9 mouse cellular contexts compared by ENCODE assay signal in the genomic region with DNA sequence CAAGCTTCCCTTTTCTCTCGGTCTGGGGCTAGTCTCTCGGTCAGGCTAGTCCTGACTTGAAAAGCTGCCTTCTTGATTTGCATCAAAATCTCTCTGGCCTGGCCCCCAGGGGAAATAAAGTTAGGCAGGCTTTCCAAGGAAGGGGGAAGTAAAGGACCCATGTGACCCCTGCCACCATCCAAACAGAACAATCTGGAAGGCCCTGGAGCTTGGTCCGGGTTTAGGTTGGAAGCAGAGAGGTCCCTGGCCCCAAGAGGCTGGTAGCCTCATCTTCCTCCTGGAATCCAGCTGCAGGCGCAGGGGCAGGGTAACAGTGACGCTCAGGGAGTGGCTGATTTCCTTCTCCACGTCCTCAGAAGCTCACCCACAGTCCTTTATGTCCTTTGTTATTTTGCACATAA. TPM values are rescaled to one million over a fixed set of nuclear protein-coding genes. Genes with fewer than 3 reads are reported as not detected.
DNase-seq lines count a peak whose midpoint lies in the region; ATAC-seq and TF ChIP-seq lines count a peak whose summit lies in the region.
"Had no signal": no experiment of that assay in that cellular context is flagged by ENCODE, and none has a peak within 500 bp of the region (broad histone marks: within the 10 kb centered on the region; RNA-seq: fewer than 3 reads in every experiment).

No protein-coding gene starts in this region.

- TF ChIP-seq CTCF in ES-Bruce4 (IDR thresholded peaks at IDR 0.05; ENCODE audit: low read depth, low read length) = no peak
- no peak for TF ChIP-seq CTCF in bone marrow macrophage, adult 2 months (IDR thresholded peaks at IDR 0.05; ENCODE audit: low read depth, low read length)

- peaks cover 2% of the 10 kb centered on the region for H3K4me1 ChIP-seq in ES-Bruce4 (ENCODE audit: control insufficient read depth, insufficient read depth, low read length)
- peaks cover 34% of the 10 kb centered on the region for H3K4me1 ChIP-seq in bone marrow macrophage, adult 2 months (ENCODE audit: control insufficient read depth, insufficient read depth, low read length)
- H3K4me1 ChIP-seq in intestine, embryonic 15.5 days (replicated peaks) = peaks cover 5% of the 10 kb centered on the region

- peak overlapping the region; percentile 19; the same call in 1 of the 2 replicates for H3K4me2 ChIP-seq in intestine, embryonic 15.5 days (replicated peaks)

- no peak for TF ChIP-seq POLR2A in ES-Bruce4 (IDR thresholded peaks at IDR 0.05; ENCODE audit: insufficient read depth, low read length)
- TF ChIP-seq POLR2A in bone marrow macrophage, adult 2 months (IDR thresholded peaks at IDR 0.05; ENCODE audit: borderline replicate concordance, low read depth, low read length) = no peak

- DNase-seq in kidney, postnatal 10 days = peak; percentile 12
- no peak for DNase-seq in kidney, adult 18-20 months
- DNase-seq in thymus, postnatal 25 days = no peak
- DNase-seq in urinary bladder, postnatal 25 days (ENCODE audit: low spot score) = no peak

- H3K4me3 ChIP-seq in ES-Bruce4 (ENCODE audit: low read depth, low read length) = peak overlapping the region; percentile 48
- H3K4me3 ChIP-seq in bone marrow macrophage, adult 2 months (ENCODE audit: insufficient read depth, low read length) = no peak overlapping the region
- no peak overlapping the region for H3K4me3 ChIP-seq in intestine, embryonic 15.5 days (replicated peaks)
- H3K4me3 ChIP-seq: erythroblast, embryonic 14.5 days had no signal

- H3K9ac ChIP-seq in ES-Bruce4 (ENCODE audit: low read depth, poor library complexity, severe bottlenecking) = 0 out of 2 replicates have a peak overlapping the region, but pooled peaks have one; percentile 21
- H3K9ac ChIP-seq in intestine, embryonic 15.5 days = no peak overlapping the region

- no peak for ATAC-seq in intestine, embryonic 15.5 days
- ATAC-seq in megakaryocyte progenitor cell, adult 5-6 weeks (replicated peaks; ENCODE audit: poor library complexity) = no peak

- no peaks in the 10 kb centered on the region for H3K36me3 ChIP-seq in ES-Bruce4 (ENCODE audit: control insufficient read depth, insufficient read depth, low read length, poor library complexity, severe bottlenecking)
- no peaks in the 10 kb centered on the region for H3K36me3 ChIP-seq in intestine, embryonic 15.5 days

- no peaks in the 10 kb centered on the region for H3K9me3 ChIP-seq in ES-Bruce4 (replicated peaks; ENCODE audit: control insufficient read depth, insufficient read depth, low read length, poor library complexity, severe bottlenecking)
- no peaks in the 10 kb centered on the region for H3K9me3 ChIP-seq in intestine, embryonic 15.5 days

- H3K27me3 ChIP-seq in ES-Bruce4 (ENCODE audit: control insufficient read depth, insufficient read depth, low read length, poor library complexity, severe bottlenecking) = peaks cover 15% of the 10 kb centered on the region
- H3K27me3 ChIP-seq in intestine, embryonic 15.5 days (replicated peaks) = peaks cover 19% of the 10 kb centered on the region

- 20% methylated on average over 6 of the region's 6 CpGs for WGBS in intestine, embryonic 15.5 days

- no peak for TF ChIP-seq EP300 in ES-Bruce4 (IDR thresholded peaks at IDR 0.05; ENCODE audit: insufficient read depth, low read depth, low read length)

- peak overlapping the region; percentile 58 for H3K27ac ChIP-seq in ES-Bruce4 (ENCODE audit: insufficient read depth, low read length)
- peak overlapping the region; percentile 94 for H3K27ac ChIP-seq in bone marrow macrophage, adult 2 months (ENCODE audit: insufficient read depth, low read depth, low read length)
- no peak overlapping the region for H3K27ac ChIP-seq in intestine, embryonic 15.5 days

RNA-seq across cellular contexts. Expression of a gene that starts 36.5 kb away (rescaled TPM):
- polyA plus RNA-seq in ES-Bruce4 (2011; ENCODE audit: insufficient read depth, insufficient read length, low read depth, missing spikeins) = 14.9 and 15.8 TPM in 2 replicates
- 9.8 and 11.4 TPM in 2 replicates for polyA plus RNA-seq in bone marrow macrophage, adult 2 months (2012; ENCODE audit: insufficient read depth, insufficient read length, missing spikeins)
- 12.4 and 13.7 TPM in 2 replicates for polyA plus RNA-seq in intestine, embryonic 15.5 days (2015; fragmentation: Nextera tagmentation; extraction: Ambion mirVana)
- total RNA-seq in megakaryocyte progenitor cell, adult 5-6 weeks (2015) = 35.3 and 42.7 TPM in 2 replicates
- total RNA-seq in megakaryocyte progenitor cell, adult 5-6 weeks (2017) = 24.7 and 29.1 TPM in 2 replicates
